In the genomic region with DNA sequence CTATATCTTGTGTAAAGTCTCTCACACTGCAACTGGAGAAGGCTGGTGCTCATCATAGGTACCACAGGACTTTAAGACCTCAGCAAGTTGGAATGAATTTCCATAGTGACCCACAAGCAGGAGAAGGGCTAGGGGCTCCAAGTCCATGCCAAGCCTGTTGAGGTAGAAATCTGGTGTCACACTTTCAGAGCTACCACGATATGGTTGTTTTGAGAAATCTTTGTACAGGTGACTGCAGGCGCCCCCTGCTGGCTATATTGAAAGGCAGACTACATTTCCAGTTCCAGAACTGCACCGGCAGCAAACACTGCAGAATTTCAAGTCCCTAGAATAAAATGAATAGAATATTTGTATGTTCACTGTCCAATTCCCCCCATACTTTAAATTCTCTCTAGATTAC, we compare ENCODE assay signal across 9 mouse cellular contexts. TPM values are rescaled to one million over a fixed set of nuclear protein-coding genes. Genes with fewer than 3 reads are reported as not detected.
DNase-seq lines count a peak whose midpoint lies in the region; ATAC-seq and TF ChIP-seq lines count a peak whose summit lies in the region.
"Had no signal": no experiment of that assay in that cellular context is flagged by ENCODE, and none has a peak within 500 bp of the region (broad histone marks: within the 10 kb centered on the region; RNA-seq: fewer than 3 reads in every experiment).

No protein-coding gene starts in this region.

- no peak overlapping the region for H3K4me2 ChIP-seq in liver, postnatal 0 days (ENCODE audit: low read depth, low read length)
- H3K4me2 ChIP-seq: hindbrain, embryonic 15.5 days had no signal

- H3K27me3 ChIP-seq in liver, postnatal 0 days (ENCODE audit: insufficient read depth, low read length), result no peaks in the 10 kb centered on the region
- H3K27me3 ChIP-seq: hindbrain, embryonic 15.5 days had no signal

- H3K9ac ChIP-seq in liver, postnatal 0 days (replicated peaks), result no peak overlapping the region
- H3K9ac ChIP-seq: hindbrain, embryonic 15.5 days had no signal

- no peak overlapping the region for H3K27ac ChIP-seq in liver, postnatal 0 days (ENCODE audit: low read depth)
- H3K27ac ChIP-seq: hindbrain, embryonic 15.5 days had no signal

- no peaks in the 10 kb centered on the region for H3K9me3 ChIP-seq in liver, postnatal 0 days (ENCODE audit: low read length)
- H3K9me3 ChIP-seq: hindbrain, embryonic 15.5 days had no signal

- peak; percentile 68 to 89 for DNase-seq in adrenal gland, adult (ENCODE audit: inconsistent age in 2 of 2, low spot score in 1 of 2)
- no peak for DNase-seq in adrenal gland, postnatal 4 days (ENCODE audit: low spot score in 2 of 2)
- DNase-seq in ovary, postnatal 36 days (ENCODE audit: low spot score), result peak; percentile 42
- DNase-seq in ovary, adult 18-20 months (ENCODE audit: low spot score), result no peak
- peak; percentile 77 to 83 for DNase-seq in cerebellum, postnatal 36 days
- peak; percentile 84 for DNase-seq in kidney, postnatal 10 days
- peak; percentile 83 for DNase-seq in liver, postnatal 0 days
- DNase-seq in spleen, adult 18-20 months, result peak; percentile 46 to 76

- ATAC-seq in liver, postnatal 0 days, result no peak

- H3K4me3 ChIP-seq in liver, postnatal 0 days (ENCODE audit: low read depth, low read length), result no peak overlapping the region
- H3K4me3 ChIP-seq: hindbrain, embryonic 15.5 days had no signal

- WGBS in liver, postnatal 0 days (ENCODE audit: insufficient replicate concordance), result 5% methylated on average over 3 of the region's 3 CpGs

- peak; percentile 87 for TF ChIP-seq CTCF in liver, postnatal 0 days (IDR thresholded peaks at IDR 0.05; ENCODE audit: low read depth)

- H3K4me1 ChIP-seq in liver, postnatal 0 days (ENCODE audit: insufficient read depth), result peaks cover 33% of the 10 kb centered on the region

- no peak for TF ChIP-seq EP300 in liver, postnatal 0 days (IDR thresholded peaks at IDR 0.05; ENCODE audit: low read depth)

- H3K36me3 ChIP-seq in liver, postnatal 0 days (replicated peaks; ENCODE audit: insufficient read depth, low read length), result no peaks in the 10 kb centered on the region
- H3K36me3 ChIP-seq: hindbrain, embryonic 15.5 days had no signal

RNA-seq across cellular contexts. Expression of a gene that starts 3.4 kb away (rescaled TPM):
- total RNA-seq in adrenal gland, postnatal 4 days (2021), result 1 to 10 TPM; 5.8 to 6.0 TPM
- 6.9 and 7.5 TPM in 2 replicates for polyA plus RNA-seq in liver, postnatal 0 days (2015; fragmentation: Nextera tagmentation; extraction: Ambion mirVana)

Comparison
In these comparisons a context has a peak if more than half of its experiments do, and no peak if none do; other contexts are left out.
1. DNase-seq: peak in adrenal gland, adult (2 of 2), ovary, postnatal 36 days (single experiment), cerebellum, postnatal 36 days (2 of 2), kidney, postnatal 10 days (single experiment), liver, postnatal 0 days (single experiment) and spleen, adult 18-20 months (2 of 2); none in adrenal gland, postnatal 4 days (0 of 2) and ovary, adult 18-20 months (single experiment).